Mouse (Mus musculus): ENCODE measurements around the gene Creb5. TPM values are rescaled to one million over a fixed set of nuclear protein-coding genes. Genes with fewer than 3 reads are reported as not detected.
"Not testable (repeated sequence)": the region's sequence is repeated elsewhere in the genome, so short reads cannot be mapped to it uniquely, and the experiment has no call there.

The Creb5 gene
- polyA plus RNA-seq, 1 experiment from 2014 or later = 15.4 TPM

DNA sequence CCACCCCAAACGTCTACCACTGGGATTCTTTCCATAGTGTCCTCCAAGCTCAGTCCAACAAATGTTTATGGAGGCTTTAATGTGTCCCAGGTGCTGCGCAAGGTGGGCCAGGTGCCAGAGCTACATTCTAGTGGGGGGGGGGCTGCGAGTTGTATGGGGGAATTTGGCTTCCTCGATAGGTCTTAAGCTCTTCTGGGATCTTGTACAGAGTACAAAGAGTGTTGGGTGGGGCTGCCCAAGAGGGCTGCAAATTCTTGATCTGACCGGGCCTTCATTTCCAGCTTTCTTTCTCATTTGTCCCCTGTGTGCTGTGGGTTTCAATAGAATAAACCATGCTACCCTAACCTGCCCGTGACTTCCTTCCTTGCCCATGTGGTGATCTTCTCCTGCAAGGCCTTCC is 114.3 kb downstream of the Creb5 start:
- Histone ChIP-seq H3K4me3 (no peak overlapping the region), H3K9me3 (no peaks in the 10 kb centered on the region), H3K4me1 (peaks cover 8% of the 10 kb centered on the region; the same call in 1 of the 2 replicates), H3K36me3 (0 out of 2 replicates have a peak, but pooled peaks cover 5% of the 10 kb centered on the region), H3K27ac (no peak overlapping the region), H3K27me3 (ENCODE audit: insufficient read depth, poor library complexity, severe bottlenecking) (no peaks in the 10 kb centered on the region)
- 83% methylated on average over 6 of the region's 6 CpGs for WGBS
- no peak for DNase-seq (ENCODE audit: low spot score)

DNA sequence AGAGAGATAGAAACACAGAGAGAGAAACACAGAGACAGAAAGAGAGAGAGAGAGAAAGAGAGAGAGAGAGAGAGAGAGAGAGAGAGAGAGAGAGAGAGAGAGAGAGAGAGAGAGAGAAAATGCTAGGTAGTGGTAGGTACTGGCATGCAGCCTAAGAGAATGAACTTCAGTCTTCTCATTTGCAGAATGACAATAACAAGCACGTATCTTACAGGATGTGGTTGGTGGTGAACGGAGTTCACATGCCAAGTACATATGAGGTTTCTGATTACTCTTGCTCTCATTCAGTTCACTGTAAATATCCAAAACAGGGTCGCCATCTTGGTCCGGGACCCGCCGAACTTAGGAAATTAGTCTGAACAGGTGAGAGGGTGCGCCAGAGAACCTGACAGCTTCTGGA is 115.5 kb downstream of the Creb5 start:
- H3K4me1 ChIP-seq; H3K9me3 ChIP-seq; H3K4me3 ChIP-seq; DNase-seq (ENCODE audit: low spot score); H3K27ac ChIP-seq; H3K27me3 ChIP-seq (ENCODE audit: insufficient read depth, poor library complexity, severe bottlenecking); H3K36me3 ChIP-seq: not testable (repeated sequence)
- 92% methylated on average over 7 of the region's 7 CpGs for WGBS

DNA sequence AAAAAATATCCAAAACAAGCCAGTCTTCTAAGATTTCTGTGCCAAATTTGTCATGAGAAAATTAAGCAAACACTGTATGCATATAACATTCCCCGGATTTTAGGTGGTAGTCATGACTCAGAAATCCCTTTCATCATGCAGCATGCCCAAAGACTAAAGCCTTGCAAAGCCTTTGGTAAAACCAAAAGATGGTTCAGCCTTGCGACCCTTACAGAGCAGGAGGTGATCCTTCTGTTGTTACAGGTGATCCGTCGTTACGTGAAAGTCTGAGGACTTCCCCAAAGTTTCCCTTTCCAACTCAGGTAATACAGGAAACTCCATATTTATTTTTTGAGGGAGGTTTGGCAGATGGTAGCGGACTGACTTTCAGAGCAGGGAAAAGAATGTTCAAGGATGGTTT is 122.1 kb downstream of the Creb5 start:
- H3K36me3 ChIP-seq = no peaks in the 10 kb centered on the region
- no peaks in the 10 kb centered on the region for H3K4me1 ChIP-seq
- H3K4me3 ChIP-seq = no peak overlapping the region
- H3K27ac ChIP-seq = no peak overlapping the region
- 88% methylated on average over 6 of the region's 6 CpGs for whole genome bisulfite sequencing
- no peaks in the 10 kb centered on the region for H3K9me3 ChIP-seq
- H3K27me3 ChIP-seq (ENCODE audit: insufficient read depth, poor library complexity, severe bottlenecking) = no peaks in the 10 kb centered on the region
- DNase-seq (ENCODE audit: low spot score) = no peak

DNA sequence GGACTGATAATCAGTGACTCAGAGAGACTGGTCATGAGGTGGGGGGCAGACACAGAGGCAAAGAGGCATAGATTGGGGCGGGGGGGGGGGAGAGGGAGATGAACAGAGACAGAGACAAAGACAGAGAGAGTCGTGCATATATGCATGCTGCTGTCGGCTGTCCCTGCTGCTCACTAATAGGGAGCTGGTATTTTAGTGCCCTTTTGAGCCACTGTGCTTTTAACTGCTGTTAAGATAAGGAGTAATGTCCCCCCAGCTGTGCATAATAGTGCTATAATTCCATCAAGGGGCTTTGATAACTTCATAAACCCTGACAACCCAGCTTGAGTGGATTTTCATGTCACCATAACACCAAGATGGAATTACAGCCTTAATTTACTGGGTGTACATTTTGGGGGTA is 134.3 kb downstream of the Creb5 start:
- H3K27ac ChIP-seq = no peak overlapping the region
- WGBS = 48% methylated on average over 3 of the region's 3 CpGs
- H3K36me3 ChIP-seq = no peaks in the 10 kb centered on the region
- DNase-seq (ENCODE audit: low spot score) = no peak
- no peaks in the 10 kb centered on the region for H3K27me3 ChIP-seq (ENCODE audit: insufficient read depth, poor library complexity, severe bottlenecking)
- H3K4me1 ChIP-seq = peaks cover 1% of the 10 kb centered on the region; the same call in 1 of the 2 replicates
- H3K4me3 ChIP-seq = no peak overlapping the region
- no peaks in the 10 kb centered on the region for H3K9me3 ChIP-seq

DNA sequence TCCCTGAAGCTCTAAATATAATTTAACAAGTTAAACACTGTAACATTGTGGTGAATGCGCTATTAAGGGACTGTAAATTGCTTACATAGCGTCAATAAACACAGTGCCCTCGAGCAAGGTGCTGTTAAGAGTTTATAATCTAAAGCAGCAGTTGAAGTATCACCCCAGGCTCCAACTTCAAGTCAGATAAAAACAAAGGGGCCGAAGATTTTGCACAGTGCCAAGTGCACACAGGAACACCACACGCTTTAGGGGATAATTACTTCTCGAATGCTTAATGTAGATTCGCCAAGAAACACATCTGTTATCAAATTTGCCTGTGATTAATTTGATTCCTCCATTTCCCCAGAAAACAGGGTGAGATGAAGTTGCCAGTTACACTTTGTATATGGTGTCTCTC is 142.3 kb downstream of the Creb5 start:
- peaks cover 15% of the 10 kb centered on the region; the same call in 1 of the 2 replicates for H3K4me1 ChIP-seq
- H3K9me3 ChIP-seq = no peaks in the 10 kb centered on the region
- H3K36me3 ChIP-seq = no peaks in the 10 kb centered on the region
- no peak overlapping the region for H3K4me3 ChIP-seq
- no peak for DNase-seq (ENCODE audit: low spot score)
- 67% methylated on average over 7 of the region's 7 CpGs for WGBS
- no peak overlapping the region for H3K27ac ChIP-seq
- no peaks in the 10 kb centered on the region for H3K27me3 ChIP-seq (ENCODE audit: insufficient read depth, poor library complexity, severe bottlenecking)

DNA sequence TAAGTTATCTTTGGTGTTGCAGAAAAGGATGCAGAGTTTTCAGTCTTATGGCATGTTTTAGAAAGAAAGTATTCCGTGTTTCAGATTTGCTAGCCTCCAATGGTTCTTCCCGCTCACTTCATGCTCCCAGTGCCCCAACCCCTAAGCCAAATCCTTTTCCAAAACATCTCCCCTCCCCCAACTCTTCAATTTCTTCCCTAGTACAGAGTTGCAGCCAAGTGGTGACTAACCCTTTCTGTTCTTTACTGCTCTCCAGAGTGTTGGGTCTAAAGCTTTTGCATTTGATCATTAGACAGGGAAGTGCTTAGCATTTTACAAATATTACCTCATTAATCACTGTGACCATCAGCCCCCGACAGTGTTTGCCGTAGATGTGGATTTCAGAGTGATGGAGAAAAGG is 142.8 kb downstream of the Creb5 start:
- Histone ChIP-seq H3K36me3 (no peaks in the 10 kb centered on the region), H3K27me3 (ENCODE audit: insufficient read depth, poor library complexity, severe bottlenecking) (no peaks in the 10 kb centered on the region; the same call in 1 of the 2 replicates), H3K4me1 (peaks cover 15% of the 10 kb centered on the region; the same call in 1 of the 2 replicates), H3K4me3 (no peak overlapping the region), H3K9me3 (no peaks in the 10 kb centered on the region), H3K27ac (no peak overlapping the region)
- DNase-seq (ENCODE audit: low spot score) = no peak
- 55% methylated on average over 4 of the region's 4 CpGs for WGBS

DNA sequence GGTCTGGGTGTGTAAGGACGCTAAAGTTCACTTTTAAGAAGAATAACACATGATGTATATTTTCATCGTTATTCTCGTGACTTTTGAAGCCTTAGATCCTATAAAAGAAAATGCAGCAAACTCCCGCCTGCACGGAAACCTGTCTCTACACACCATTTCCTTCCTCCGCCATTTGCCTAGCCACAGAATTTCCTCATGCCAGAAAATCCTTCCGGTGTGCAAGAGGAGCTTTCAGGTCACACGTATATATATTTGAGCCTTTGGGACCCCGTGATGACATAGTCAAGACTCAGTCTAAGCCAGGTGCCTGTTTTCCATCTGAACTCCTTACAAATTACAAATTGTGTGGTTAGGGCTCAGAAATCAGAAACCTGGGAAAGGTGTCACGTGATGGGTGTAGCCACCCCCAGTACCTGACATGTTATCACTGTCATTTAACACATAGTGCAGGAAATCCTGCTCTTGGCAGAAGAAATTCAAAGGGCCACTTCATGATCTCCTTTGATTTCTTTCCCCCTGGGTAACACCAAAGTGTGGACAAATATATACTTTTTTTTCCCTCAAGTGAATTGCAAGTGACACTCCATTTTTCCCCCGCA is 158.9 kb downstream of the Creb5 start:
- Histone ChIP-seq H3K9me3 (no peaks in the 10 kb centered on the region), H3K27ac (no peak overlapping the region), H3K4me1 (peaks cover 18% of the 10 kb centered on the region), H3K4me3 (no peak overlapping the region), H3K36me3 (no peaks in the 10 kb centered on the region), H3K27me3 (ENCODE audit: insufficient read depth, poor library complexity, severe bottlenecking) (no peaks in the 10 kb centered on the region)
- 90% methylated on average over 11 of the region's 11 CpGs for WGBS
- DNase-seq (ENCODE audit: low spot score) = no peak

DNA sequence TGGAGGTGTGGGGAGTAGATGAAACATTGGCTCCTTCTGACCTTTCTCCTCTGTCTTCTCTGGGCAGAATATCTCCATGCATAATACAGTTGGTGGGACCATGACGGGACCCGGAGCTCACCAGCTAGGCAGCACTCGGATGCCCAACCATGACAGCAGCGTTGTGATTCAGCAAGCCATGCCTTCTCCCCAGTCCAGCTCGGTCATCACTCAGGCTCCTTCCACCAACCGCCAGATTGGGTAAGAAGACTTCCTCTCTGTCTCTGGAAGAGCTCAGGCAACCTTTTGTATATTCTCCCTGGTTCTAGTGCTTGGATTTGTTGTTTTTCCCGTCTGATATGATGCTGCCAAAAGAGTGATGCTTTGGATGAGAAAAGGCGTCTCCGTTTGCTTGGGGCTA is 160.4 kb downstream of the Creb5 start:
- 88% methylated on average over 9 of the region's 9 CpGs for WGBS

DNA sequence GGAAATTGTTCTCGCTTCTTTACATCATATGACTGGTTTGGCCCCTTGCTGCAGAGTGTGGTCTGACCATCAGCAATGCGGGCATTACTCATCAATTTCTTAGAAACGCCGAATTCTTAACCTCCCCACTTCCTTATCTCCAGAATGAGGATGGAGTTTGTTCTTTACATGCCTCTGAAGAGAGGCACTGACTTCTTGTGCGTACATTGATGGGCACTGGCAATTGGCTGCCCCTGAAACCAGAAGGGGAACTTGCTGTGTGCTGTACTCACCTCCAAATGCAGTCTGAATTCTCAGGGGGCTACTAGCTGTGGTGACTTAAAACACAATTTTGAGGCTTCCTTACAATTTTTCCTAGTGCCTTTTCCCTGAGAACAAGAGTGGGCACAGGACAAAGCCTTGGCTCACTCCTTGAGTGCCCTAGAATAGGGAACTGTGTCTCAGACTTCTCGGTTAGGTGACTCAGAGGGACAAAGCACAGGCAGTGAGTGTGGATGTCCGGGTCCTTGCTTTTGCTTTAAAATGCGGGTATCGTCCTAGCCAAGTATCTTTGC is 161.3 kb downstream of the Creb5 start:
- no peak for DNase-seq (ENCODE audit: low spot score)
- Histone ChIP-seq H3K4me1 (peaks cover 33% of the 10 kb centered on the region), H3K27me3 (ENCODE audit: insufficient read depth, poor library complexity, severe bottlenecking) (no peaks in the 10 kb centered on the region), H3K9me3 (no peaks in the 10 kb centered on the region), H3K4me3 (no peak overlapping the region), H3K36me3 (no peaks in the 10 kb centered on the region), H3K27ac (no peak overlapping the region)
- 82% methylated on average over 9 of the region's 9 CpGs for WGBS

More for the DNA sequence above, 160.4 kb downstream of the Creb5 start:
- no peak overlapping the region for H3K4me3 ChIP-seq
- no peaks in the 10 kb centered on the region for H3K27me3 ChIP-seq (ENCODE audit: insufficient read depth, poor library complexity, severe bottlenecking)
- H3K27ac ChIP-seq = no peak overlapping the region
- no peaks in the 10 kb centered on the region for H3K9me3 ChIP-seq
- no peaks in the 10 kb centered on the region for H3K36me3 ChIP-seq
- peaks cover 28% of the 10 kb centered on the region for H3K4me1 ChIP-seq
- DNase-seq (ENCODE audit: low spot score) = no peak

DNA sequence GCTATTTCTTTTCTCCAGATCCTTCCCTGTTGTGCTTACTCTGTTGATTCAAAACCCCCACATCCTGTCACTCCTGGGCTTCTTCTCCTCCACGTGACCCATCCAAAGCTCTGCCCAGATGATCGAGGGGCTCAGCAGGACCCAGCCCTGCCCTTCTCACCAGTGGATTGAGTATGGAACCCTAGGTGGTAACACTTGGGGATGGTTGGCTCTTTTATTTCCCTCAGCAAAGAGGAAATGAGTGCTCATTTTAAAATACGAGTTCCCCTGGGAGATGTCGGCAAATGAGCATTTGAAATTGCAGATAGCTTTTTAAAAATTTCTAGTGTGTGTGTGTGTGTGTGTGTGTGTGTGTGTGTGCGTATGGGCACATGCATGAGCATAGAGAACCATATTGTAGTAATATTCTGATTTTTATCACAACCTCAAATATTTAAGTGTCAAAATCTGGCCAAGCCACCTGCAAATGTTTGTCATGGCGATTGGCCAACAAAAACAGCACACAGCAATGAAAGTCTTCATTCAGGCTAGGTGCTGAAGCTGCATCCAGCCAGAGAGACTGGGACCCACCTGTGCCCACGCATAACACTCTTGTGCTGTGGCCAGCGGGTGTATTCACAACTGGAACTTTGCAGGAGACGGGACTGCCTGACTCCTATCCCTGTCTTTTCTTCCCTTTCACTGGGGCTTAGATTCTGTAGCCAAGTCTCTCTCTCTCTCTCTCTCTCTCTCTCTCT is 162.5 kb downstream of the Creb5 start:
- H3K36me3 ChIP-seq = no peaks in the 10 kb centered on the region
- no peak overlapping the region for H3K27ac ChIP-seq
- H3K27me3 ChIP-seq (ENCODE audit: insufficient read depth, poor library complexity, severe bottlenecking) = no peaks in the 10 kb centered on the region
- DNase-seq (ENCODE audit: low spot score) = no peak
- 67% methylated on average over 9 of the region's 9 CpGs for whole genome bisulfite sequencing
- H3K4me3 ChIP-seq = no peak overlapping the region
- peaks cover 33% of the 10 kb centered on the region for H3K4me1 ChIP-seq
- no peaks in the 10 kb centered on the region for H3K9me3 ChIP-seq

DNA sequence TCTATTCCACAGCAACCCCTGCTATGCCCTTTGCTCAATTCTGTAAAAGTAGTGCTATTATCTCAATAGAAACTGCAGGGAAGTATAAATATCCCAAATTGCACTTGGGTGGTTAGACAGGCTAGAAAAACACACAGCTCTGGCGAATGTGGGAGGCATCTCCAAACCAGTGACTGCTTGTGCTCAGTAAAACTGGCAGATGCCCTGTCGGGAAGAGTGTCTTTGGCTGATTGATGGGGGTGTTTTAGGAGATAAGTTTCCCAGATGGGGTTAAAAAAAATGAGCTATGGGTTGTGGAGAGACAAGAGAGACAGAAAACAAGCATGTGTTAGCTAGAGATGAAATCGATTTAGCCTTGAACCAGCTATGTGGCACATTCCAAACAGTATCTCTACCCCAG is 163.4 kb downstream of the Creb5 start:
- Histone ChIP-seq H3K27ac (no peak overlapping the region), H3K4me1 (peaks cover 33% of the 10 kb centered on the region), H3K4me3 (no peak overlapping the region), H3K9me3 (no peaks in the 10 kb centered on the region), H3K36me3 (no peaks in the 10 kb centered on the region), H3K27me3 (ENCODE audit: insufficient read depth, poor library complexity, severe bottlenecking) (no peaks in the 10 kb centered on the region)
- 27% methylated on average over 3 of the region's 3 CpGs for WGBS
- no peak for DNase-seq (ENCODE audit: low spot score)

DNA sequence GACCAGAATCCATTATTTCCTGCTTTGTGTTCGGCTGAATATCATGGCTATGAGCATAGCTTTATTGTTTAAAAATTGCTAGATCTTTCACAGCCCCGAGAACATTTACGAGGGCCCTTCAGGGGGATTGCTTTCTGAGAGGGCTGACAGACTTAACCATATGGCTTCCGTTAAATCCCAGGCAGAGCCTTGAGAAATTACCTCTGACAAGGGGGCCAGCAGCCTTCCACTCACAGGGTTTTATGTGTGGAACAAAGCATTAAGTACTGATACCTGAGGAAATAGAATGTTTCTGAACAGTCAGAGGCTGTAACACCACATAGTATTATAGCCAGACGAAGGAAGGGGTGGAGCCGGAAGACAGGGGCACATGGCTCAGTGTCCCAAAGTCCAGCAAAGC is 165.2 kb downstream of the Creb5 start:
- Histone ChIP-seq H3K27me3 (ENCODE audit: insufficient read depth, poor library complexity, severe bottlenecking) (no peaks in the 10 kb centered on the region), H3K4me1 (peaks cover 33% of the 10 kb centered on the region), H3K36me3 (no peaks in the 10 kb centered on the region), H3K9me3 (no peaks in the 10 kb centered on the region), H3K4me3 (no peak overlapping the region), H3K27ac (no peak overlapping the region)
- WGBS = 60% methylated on average over 6 of the region's 6 CpGs
- no peak for DNase-seq (ENCODE audit: low spot score)

DNA sequence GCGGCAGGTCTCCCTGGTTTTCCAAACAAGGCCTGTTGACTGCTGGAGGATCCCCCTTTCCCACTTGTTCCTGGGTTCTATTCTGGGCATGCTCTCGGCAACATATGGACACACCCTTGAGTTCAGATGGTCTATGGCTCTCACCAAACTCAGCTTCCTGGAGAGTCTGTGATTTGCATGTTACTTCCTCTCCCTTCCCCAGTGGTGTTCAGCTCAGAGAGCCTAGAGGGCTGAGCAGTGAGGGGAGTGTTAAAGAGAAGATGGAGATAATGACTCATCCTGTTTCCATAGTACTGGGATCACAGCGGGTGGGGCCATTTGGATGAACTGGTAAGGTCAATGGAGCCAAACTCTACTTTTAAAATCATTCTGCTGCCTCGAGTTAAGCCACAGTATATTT is 168.4 kb downstream of the Creb5 start:
- WGBS = 56% methylated on average over 4 of the region's 4 CpGs
- Histone ChIP-seq H3K27ac (no peak overlapping the region), H3K4me3 (no peak overlapping the region), H3K27me3 (ENCODE audit: insufficient read depth, poor library complexity, severe bottlenecking) (no peaks in the 10 kb centered on the region), H3K4me1 (peaks cover 20% of the 10 kb centered on the region), H3K36me3 (no peaks in the 10 kb centered on the region), H3K9me3 (no peaks in the 10 kb centered on the region)
- no peak for DNase-seq (ENCODE audit: low spot score)
